Mouse (Mus musculus) layer of hippocampus, adult 18-20 months (tissue): Measurements from ENCODE around the gene Adcyap1. TPM values are rescaled to one million over a fixed set of nuclear protein-coding genes. Genes with fewer than 3 reads are reported as not detected.

Source experiments
- DNase-seq, 2 experiments: peaks; one replicate each; pipeline ENCODE4 v3.0.0; 2022; ENCODE audit warnings: low spot score in 2 of 2
- long read RNA-seq: library from polyadenylated mRNA; stranded (forward); transcript quantifications from one replicate; pipeline ENCODE4 v2.0.0, GENCODE M21; 2021
- total RNA-seq, 2 experiments: library from RNA; stranded (reverse); gene quantifications; 2 replicates each; pipeline ENCODE4 v1.2.3; 2021

The Adcyap1 gene
- 1 to 10 TPM; 4.5 to 8.3 TPM for total RNA-seq
- long read RNA-seq, partial matches to known transcripts = 0 of 3 reads
- long read RNA-seq, other reads (novel, unspliced or antisense) = 1 of 3 reads

DNA sequence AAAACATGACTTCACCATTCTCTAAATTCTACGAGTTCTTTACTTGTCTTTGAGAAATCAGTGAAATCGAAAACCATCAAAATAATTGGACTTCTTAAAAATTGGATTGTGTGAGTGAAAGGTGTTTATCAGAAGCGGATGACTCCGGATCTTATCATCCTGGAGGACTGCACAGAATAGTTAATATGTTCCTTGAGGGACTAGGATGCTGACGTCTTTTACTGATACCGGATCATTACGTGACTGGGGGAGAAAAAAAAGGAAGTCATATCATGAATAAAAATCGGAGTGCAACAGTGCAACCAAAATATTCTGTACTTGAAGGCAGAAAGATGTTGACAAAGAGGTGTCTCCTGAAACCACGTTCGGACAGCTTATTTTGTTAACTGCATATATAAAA, at the start of gene Adcyap1:
TSS of gene Adcyap1 (plus strand) at position 301 of the 400 bp plus-strand sequence.
- DNase-seq = no peak

DNA sequence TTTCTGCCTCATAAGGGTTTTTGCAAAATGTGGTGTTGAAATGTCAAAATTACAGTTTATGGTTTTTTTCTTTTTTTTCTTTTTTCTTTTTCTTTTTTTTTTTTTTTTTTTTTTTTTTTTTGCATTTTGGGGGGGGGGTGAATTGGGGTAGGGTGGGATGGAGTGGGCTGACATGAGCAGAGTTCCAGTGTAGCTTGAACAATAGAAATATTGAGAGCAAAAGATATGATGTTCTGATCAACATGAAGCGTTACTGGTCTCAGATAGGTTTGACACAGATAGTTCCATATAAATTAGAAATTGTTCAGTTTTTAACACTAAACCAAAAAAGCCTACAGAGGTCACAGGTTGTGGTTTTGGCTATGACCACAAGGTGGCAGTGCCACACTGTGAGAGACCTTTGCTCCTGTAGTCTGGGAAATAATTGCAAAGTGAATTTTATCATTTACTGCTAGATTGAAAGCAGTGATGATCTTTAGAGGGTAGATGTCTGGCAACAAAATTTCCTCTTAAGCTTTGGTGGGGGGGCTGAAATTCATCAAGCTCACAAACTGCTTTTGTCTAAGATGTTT, 40.5 kb upstream of the Adcyap1 start:
- peak; percentile 13 to 74 for DNase-seq

DNA sequence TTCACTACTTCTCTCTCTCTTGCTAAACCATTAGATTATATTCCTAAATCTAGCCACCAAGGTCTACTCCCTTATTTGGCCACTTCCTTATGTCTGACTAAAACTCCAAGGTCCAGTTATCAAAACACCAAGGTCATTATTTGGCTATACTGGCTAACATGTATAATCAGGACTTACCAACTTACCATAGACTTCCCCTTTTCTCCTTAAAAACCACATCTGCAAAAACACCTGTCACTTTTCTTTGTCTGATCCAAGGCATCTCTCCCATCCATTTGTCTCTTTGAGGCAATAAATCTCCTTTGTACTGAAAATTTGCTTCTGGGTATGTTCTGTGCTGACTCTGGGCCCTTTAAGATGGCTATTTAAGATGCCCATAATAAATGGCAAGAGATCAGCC, 29.2 kb upstream of the Adcyap1 start:
- DNase-seq = no peak

DNA sequence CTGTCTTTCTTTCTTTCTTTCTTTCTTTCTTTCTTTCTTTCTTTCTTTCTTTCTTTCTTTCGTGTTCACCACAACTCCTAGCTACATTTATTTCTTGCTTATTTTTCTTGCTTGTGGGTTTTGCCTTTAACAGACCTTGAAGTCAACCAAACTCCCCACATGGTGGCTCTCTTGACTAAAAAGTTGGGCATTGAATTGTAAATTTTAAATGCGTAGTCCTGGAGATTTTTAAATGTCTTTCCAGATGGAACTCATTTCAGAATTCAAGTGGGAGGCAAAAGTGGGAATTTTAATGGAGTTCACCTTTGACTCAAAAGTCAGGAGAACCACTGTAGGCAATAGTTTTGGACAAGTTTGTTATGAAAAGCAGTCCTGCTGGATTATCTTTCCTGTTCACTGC, 2.0 kb upstream of the Adcyap1 start:
- DNase-seq = peak in 1 of 2 experiments; percentile 49

DNA sequence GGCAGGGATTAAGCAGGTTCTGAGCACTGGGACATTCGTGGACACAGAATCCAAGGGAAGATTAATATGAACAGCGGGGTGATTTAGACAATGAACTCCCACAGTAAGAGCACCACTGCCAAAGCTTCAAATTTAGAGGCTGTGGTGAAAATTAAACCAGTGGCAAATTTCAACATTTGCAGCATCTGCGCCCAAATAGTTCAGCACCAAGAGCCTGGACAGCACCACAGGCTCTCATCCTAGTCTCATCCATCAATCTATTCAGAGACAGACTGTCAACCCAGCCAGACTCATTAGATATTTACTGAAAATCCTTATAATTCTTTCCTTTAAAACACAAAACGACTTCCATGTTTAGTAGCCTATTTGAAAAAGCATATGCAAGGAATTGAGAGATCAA, 604 bp upstream of the Adcyap1 start:
- no peak for DNase-seq

DNA sequence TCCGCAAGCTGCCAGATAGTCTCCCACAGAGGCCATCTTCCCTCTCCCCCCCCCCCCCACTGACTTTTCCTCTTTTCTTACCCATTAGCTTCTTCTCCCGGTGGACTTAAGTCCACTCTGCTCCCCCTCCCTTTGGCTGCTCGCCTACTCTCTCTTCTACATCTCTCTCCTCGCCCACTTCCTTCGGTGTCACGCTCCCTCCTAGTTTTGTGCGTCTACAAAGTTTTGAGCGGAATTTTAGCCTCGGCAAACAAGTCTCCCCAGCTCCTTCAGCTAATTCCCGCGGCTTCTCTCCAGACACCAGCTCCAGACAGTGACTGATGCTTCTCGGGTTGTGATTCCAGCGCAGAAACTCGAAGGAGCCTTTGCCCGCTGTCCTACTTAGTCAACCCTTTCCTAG, 401 bp downstream of the Adcyap1 start:
- DNase-seq = no peak

DNA sequence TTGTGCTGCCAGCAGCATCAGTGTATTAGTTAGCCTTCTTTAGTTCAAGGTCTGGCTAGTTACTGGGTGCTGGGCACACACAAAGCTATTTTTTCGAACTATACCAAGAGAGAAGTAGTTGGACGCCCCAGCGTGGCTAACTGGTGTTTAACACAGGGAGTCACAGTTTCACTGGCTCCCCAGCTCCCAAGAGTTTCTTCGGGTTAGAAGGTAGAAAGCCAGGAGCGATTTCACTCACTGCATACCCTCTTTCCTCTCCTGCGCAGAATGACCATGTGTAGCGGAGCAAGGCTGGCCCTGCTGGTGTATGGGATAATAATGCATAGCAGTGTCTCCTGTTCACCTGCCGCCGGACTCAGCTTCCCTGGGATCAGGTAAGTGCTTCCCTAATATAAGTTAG, 930 bp downstream of the Adcyap1 start:
- no peak for DNase-seq

DNA sequence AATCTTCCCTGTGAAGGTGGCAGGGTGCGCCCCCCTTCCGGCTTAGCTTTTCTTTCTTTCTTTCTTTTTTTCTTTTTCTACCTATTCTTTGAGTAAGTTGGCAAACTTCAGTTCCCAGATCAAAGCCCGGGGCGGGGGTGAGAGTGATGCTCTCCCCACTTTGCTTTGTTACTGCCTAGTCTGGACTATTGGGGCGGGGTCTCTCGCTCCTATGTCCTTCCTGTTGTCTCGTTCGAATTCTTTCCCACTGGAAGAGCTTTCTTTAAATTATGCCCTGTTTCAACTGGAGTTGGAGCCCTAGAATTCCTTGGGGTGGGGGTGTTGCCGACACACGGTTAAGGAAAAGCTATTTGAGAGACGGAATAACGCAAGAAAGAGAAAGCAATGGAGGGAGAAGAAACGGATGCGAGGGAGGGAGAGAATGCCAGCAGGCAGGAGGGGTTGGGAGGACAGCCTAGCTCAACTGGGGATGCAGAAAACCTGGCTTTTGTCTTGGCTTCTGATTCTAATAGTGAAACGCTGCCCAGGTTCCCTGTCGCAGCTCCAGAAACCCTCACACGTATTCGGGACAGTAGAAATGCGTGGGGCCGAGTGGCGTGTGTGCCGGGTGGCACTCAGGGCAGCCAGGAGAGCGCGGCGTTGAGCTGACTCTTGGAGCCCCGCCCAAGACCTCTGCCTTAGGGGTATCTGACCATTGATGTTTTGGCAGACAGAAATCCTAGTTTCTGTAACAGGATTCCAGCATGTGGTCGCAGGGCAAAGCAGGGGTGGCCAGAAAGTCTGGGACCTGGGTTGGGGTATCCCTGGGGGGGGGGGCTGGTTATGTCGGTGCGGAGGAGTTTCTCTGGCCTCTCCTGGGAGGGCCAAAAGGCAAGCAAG, 1.8 kb downstream of the Adcyap1 start:
- DNase-seq = no peak

DNA sequence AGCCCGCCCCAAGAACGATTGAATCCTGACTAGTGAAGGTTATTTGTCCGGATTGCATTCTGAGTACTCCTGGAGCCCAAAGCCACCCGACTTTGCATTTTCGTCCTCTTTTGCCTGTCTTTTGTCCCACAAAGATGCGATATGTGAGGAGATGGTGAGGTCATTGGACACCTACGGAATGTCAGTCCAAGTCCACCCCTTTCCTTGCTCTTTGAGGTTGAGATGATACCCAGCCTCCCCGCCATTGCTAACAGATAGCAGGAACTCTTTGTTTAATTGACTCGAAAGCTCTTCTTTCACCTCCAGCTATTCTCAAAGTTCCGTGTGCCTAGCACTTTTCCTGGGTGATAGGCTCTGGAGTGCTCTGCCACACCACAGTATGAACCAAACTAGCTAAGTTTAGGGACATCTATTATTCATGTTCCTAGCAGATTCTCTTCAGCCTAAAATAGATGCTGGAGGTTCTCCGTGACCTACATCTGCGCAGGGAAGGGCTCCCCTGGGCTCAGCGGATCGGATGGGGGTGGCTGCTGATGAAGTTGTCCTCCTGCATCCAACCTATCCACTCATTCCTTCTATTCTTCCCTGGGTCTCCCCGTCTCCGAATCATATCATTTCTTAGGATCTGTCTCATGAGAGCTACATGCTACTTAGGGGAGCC, 2.6 kb downstream of the Adcyap1 start:
- no peak for DNase-seq

DNA sequence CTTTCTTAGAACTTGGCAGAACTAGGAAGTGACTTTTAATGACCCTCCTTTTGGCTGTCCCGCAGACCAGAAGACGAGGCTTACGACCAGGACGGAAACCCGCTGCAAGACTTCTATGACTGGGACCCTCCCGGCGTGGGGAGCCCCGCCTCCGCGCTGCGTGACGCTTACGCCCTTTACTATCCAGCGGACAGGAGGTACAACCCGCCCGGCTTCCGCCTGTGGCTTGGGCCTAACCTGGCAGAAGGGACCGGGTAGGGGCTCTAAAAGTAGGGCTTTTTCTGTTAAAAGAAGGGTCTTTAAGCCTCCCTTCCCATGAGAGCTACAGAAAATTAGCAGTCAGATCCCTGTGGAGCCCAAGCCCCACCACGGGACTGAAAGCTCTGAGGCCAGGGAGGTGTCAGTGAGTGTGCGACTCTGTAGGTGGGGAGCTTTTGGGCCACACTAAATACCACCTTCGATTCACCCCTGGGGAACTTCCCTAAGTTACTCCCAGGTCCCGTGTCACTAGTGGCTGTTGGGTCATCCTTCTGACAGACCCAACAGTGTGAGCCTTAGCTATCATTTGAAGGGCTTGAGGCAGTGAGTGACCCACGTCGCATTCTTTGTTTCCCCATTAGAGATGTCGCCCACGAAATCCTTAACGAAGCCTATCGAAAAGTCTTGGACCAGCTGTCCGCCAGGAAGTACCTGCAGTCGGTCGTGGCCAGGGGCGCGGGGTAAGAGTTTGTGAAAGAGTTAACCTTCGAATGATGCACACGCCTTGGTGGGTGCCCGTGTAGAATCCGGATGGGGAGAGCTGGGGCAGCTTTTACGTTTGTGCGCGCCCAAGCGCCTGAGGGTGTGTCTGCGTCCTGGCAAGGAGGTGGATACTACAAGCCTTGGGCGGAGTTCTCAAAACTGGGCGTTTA, 3.6 kb downstream of the Adcyap1 start:
- no peak for DNase-seq

DNA sequence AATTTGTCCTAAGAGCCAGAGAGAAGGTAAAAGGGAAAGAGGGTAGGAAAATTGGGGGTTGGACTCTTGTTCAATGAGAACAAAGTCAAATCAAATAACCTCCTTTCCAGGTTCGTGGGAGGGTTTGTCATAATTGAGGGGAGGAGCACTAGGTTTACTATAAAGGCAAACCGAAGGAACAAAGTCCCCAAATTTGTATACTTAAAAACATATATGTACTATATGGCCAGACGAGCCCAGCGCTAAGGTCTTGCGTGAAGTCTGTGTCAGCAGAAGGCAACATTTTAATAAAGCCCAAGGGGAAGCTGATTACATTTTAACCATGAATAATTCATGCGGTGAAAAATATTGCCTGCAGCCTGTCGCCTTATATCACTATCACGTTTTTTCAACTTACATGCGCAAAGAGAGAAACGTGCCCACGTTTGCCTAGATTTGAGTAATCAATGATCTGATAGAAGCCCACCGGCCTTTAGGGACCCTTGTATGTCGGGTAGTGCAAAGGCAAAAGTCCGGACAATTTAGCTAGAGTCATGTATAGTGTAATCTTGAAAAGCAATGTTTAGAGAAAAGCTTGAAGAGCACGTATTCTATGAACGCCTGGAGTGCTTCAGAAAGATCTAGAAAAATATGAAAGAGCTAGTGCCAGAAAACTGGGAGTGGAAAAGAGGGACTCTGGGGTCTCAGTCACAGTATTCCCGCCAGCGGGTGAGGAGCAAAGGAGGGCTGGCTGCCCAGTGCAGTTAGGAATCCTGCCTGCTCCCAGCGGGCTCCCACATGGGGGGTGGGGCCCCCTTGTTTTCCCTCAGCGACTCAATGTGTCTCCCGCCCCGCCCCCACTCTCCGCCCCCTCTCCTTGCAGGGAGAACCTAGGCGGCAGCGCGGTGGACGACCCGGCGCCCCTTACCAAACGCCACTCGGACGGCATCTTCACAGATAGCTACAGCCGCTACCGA, 4.5 kb downstream of the Adcyap1 start:
- DNase-seq = no peak

DNA sequence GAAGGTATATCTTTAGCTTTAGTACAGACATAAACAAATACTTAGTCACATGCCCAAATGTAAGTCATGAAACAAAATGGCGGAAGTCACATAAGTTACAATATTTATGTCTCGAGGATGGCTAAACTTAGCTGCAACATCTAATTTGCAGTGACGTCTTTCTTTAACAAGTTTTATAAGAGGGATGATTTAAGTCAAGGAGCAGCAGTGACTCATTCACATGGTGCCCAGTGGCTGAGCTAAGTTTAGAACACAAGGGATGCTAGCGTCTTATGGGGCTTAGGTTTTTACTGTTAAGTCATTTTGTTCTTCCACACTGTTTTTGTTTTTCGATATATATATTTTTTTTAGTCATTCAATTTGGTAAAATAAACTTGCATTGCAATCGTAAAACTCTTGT, 19.0 kb downstream of the Adcyap1 start:
- DNase-seq = no peak

DNA sequence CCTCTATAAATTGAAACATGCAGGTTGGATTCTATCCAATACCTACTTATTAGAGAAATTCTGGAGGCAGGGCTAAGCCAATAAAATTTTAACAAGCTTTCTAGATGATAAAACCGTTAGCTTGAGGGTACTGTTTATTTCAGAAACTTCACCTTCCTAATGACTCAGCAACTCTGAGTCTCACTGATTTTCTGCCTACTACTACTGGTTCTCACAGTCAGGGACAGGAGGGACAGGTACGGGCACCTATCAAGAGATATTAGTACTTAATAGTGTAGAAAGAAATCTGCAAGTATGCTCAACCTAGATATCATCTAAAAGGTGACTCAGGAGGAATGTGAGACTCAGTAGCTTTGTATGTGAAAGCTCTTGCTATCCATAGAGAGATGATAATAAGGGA, 19.8 kb downstream of the Adcyap1 start:
- DNase-seq = no peak

DNA sequence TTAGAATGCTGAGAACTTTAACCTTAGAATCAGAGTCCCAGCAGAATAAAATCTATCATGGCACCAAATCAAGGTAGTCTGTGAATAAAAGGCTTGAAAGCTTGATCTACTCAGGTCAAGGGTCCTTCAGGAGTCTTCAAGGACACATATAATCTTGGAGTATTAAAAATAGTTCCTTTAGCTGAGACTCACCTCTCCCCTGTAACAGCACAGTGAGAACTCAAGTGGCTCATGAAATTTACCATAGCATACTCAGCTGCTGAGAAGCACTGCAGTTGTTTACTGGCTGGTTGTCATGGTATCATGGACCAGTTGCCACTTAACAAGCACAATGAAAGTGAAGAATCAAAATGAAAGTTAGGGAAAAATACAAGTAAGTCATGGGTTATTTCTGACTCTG, 38.5 kb downstream of the Adcyap1 start:
- DNase-seq = no peak
